Mouse (Mus musculus): Measurements from ENCODE around the gene Rad51b.

GRCm38 (mm10) chr12:79612334-79613060, 315.4 kb downstream of the Rad51b start:
- TF ChIP-seq CTCF (conservative IDR thresholded peaks at IDR 0.05; ENCODE audit: low read length) = peak; percentile 59
- TF ChIP-seq NANOG (IDR thresholded peaks at IDR 0.05; ENCODE audit: borderline replicate concordance, low read length) = no peak
- TF ChIP-seq POU5F1 (IDR thresholded peaks at IDR 0.05; ENCODE audit: borderline replicate concordance, low read length) = no peak

All from E14TG2a.4 (cell line).